Mouse (Mus musculus): Measurements from ENCODE around the gene Btg3.
"Not testable (repeated sequence)": the region's sequence is repeated elsewhere in the genome, so short reads cannot be mapped to it uniquely, and the experiment has no call there.

The Btg3 gene

GRCm38 (mm10) chr16:78376745-78377570 is at the start of gene Btg3:
Gene Btg3 (minus strand): TSS chr16:78377192.
- in situ Hi-C loops (cut with MseI, MboI): no loop called here

GRCm38 (mm10) chr16:78417733-78418132 is 40.7 kb upstream of the Btg3 start:
- in situ Hi-C loops (cut with MseI, MboI): no loop called here

GRCm38 (mm10) chr16:78416500-78416899 is 39.5 kb upstream of the Btg3 start:
- in situ Hi-C loops (cut with MseI, MboI): no loop called here

GRCm38 (mm10) chr16:78409991-78410390 is 33.0 kb upstream of the Btg3 start:
- in situ Hi-C loops (cut with MseI, MboI): no loop called here

- in situ Hi-C loops (cut with MseI, MboI): no loop called here
Measured at GRCm38 (mm10) chr16:78407855-78408254, 30.9 kb upstream of the Btg3 start.

- in situ Hi-C loops (cut with MseI, MboI): no loop called here
Measured at GRCm38 (mm10) chr16:78406657-78407056, 29.7 kb upstream of the Btg3 start.

- in situ Hi-C loops (cut with MseI, MboI): no loop called here
Measured at GRCm38 (mm10) chr16:78402316-78402715, 25.3 kb upstream of the Btg3 start.

- in situ Hi-C loops (cut with MseI, MboI): no loop called here
Measured at GRCm38 (mm10) chr16:78399423-78399822, 22.4 kb upstream of the Btg3 start.

- in situ Hi-C loops (cut with MseI, MboI): no loop called here
Measured at GRCm38 (mm10) chr16:78398734-78399133, 21.7 kb upstream of the Btg3 start.

- in situ Hi-C loops (cut with MseI, MboI): no loop called here
Measured at GRCm38 (mm10) chr16:78391354-78391753, 14.4 kb upstream of the Btg3 start.

- in situ Hi-C loops (cut with MseI, MboI): no loop called here
Measured at GRCm38 (mm10) chr16:78389986-78390385, 13.0 kb upstream of the Btg3 start.

- in situ Hi-C loops (cut with MseI, MboI): no loop called here
Measured at GRCm38 (mm10) chr16:78389122-78389521, 12.1 kb upstream of the Btg3 start.

- in situ Hi-C loops (cut with MseI, MboI): no loop called here
Measured at GRCm38 (mm10) chr16:78378493-78378892, 1.5 kb upstream of the Btg3 start.

GRCm38 (mm10) chr16:78375821-78376691 is 936 bp downstream of the Btg3 start:
- in situ Hi-C loops (cut with MseI, MboI): no loop called here

- in situ Hi-C loops (cut with MseI, MboI): no loop called here
Measured at GRCm38 (mm10) chr16:78375222-78375621, 1.8 kb downstream of the Btg3 start.

GRCm38 (mm10) chr16:78373743-78374142 is 3.2 kb downstream of the Btg3 start:
- in situ Hi-C loops (cut with MseI, MboI): no loop called here

- in situ Hi-C loops (cut with MseI, MboI): no loop called here
Measured at GRCm38 (mm10) chr16:78372786-78373185, 4.2 kb downstream of the Btg3 start.

GRCm38 (mm10) chr16:78371491-78372046 is 5.4 kb downstream of the Btg3 start:
- in situ Hi-C loops (cut with MseI, MboI): no loop called here

GRCm38 (mm10) chr16:78364554-78364953 is 12.4 kb downstream of the Btg3 start:
- in situ Hi-C loops (cut with MseI, MboI): not testable (repeated sequence)

- in situ Hi-C loops (cut with MseI, MboI): no loop called here
Measured at GRCm38 (mm10) chr16:78361466-78361865, 15.5 kb downstream of the Btg3 start.

- in situ Hi-C loops (cut with MseI, MboI): no loop called here
Measured at GRCm38 (mm10) chr16:78357757-78358156, 19.2 kb downstream of the Btg3 start.

- in situ Hi-C loops (cut with MseI, MboI): loop anchor here in 1 of 2 experiments (10.0 kb wide), 1 partner anchor 153 kb away; no protein-coding TSS in a partner anchor
Measured at GRCm38 (mm10) chr16:78347328-78347926, 29.6 kb downstream of the Btg3 start.

Data from mouse trophoblast stem cell (cell line).